Mouse (Mus musculus): ENCODE data around the gene Wdr1. TPM values are rescaled to one million over a fixed set of nuclear protein-coding genes. Genes with fewer than 3 reads are reported as not detected.

Gene Wdr1
- polyA plus RNA-seq, 1 experiment from 2014 or later = 219 TPM

- Histone ChIP-seq H3K9ac (no peak overlapping the region), H3K27me3 (no peaks in the 10 kb centered on the region), H3K36me3 (peaks cover 98% of the 10 kb centered on the region), H3K4me2 (replicated peaks) (no peak overlapping the region), H3K4me1 (no peaks in the 10 kb centered on the region), H3K9me3 (no peaks in the 10 kb centered on the region), H3K4me3 (no peak overlapping the region), H3K27ac (no peak overlapping the region)
- 81% methylated on average over 4 of the region's 4 CpGs for WGBS
- no peak for ATAC-seq (ENCODE audit: insufficient number of reproducible peaks, insufficient read depth, low FRiP score, low TSS enrichment)
Observed at GRCm38 (mm10) chr5:38543496-38544217, 19.4 kb downstream of the Wdr1 start.

GRCm38 (mm10) chr5:38541728-38542127, 21.3 kb downstream of the Wdr1 start:
- Histone ChIP-seq H3K4me1 (no peaks in the 10 kb centered on the region), H3K4me3 (no peak overlapping the region), H3K27me3 (no peaks in the 10 kb centered on the region), H3K36me3 (peaks cover 98% of the 10 kb centered on the region), H3K9ac (no peak overlapping the region), H3K9me3 (no peaks in the 10 kb centered on the region), H3K4me2 (replicated peaks) (no peak overlapping the region), H3K27ac (no peak overlapping the region)
- 90% methylated on average over 3 of the region's 3 CpGs for WGBS
- no peak for ATAC-seq (ENCODE audit: insufficient number of reproducible peaks, insufficient read depth, low FRiP score, low TSS enrichment)

- H3K27ac ChIP-seq = no peak overlapping the region
- no peaks in the 10 kb centered on the region for H3K27me3 ChIP-seq
- H3K9ac ChIP-seq = no peak overlapping the region
- ATAC-seq (ENCODE audit: insufficient number of reproducible peaks, insufficient read depth, low FRiP score, low TSS enrichment) = no peak
- 94% methylated on average over 1 of the region's 1 CpGs for WGBS
- H3K36me3 ChIP-seq = peaks cover 98% of the 10 kb centered on the region
- H3K4me1 ChIP-seq = no peaks in the 10 kb centered on the region
- H3K4me3 ChIP-seq = no peak overlapping the region
- no peak overlapping the region for H3K4me2 ChIP-seq (replicated peaks)
- no peaks in the 10 kb centered on the region for H3K9me3 ChIP-seq
Observed at GRCm38 (mm10) chr5:38540898-38541297, 22.1 kb downstream of the Wdr1 start.

- no peak overlapping the region for H3K9ac ChIP-seq
- no peak overlapping the region for H3K4me3 ChIP-seq
- peaks cover 92% of the 10 kb centered on the region for H3K36me3 ChIP-seq
- H3K4me2 ChIP-seq (replicated peaks) = no peak overlapping the region
- no peak overlapping the region for H3K27ac ChIP-seq
- H3K27me3 ChIP-seq = no peaks in the 10 kb centered on the region
- H3K4me1 ChIP-seq = no peaks in the 10 kb centered on the region
- no peaks in the 10 kb centered on the region for H3K9me3 ChIP-seq
- WGBS = 89% methylated on average over 8 of the region's 8 CpGs
- ATAC-seq (ENCODE audit: insufficient number of reproducible peaks, insufficient read depth, low FRiP score, low TSS enrichment) = no peak
Observed at GRCm38 (mm10) chr5:38538508-38538907, 24.5 kb downstream of the Wdr1 start.

- Histone ChIP-seq H3K9me3 (no peaks in the 10 kb centered on the region), H3K27ac (no peak overlapping the region), H3K27me3 (no peaks in the 10 kb centered on the region), H3K9ac (no peak overlapping the region), H3K36me3 (peaks cover 90% of the 10 kb centered on the region), H3K4me1 (no peaks in the 10 kb centered on the region), H3K4me2 (replicated peaks) (no peak overlapping the region), H3K4me3 (no peak overlapping the region)
- no peak for ATAC-seq (ENCODE audit: insufficient number of reproducible peaks, insufficient read depth, low FRiP score, low TSS enrichment)
- 89% methylated on average over 4 of the region's 4 CpGs for WGBS
Observed at GRCm38 (mm10) chr5:38537845-38538244, 25.2 kb downstream of the Wdr1 start.

- H3K9ac ChIP-seq = no peak overlapping the region
- WGBS = 71% methylated on average over 3 of the region's 3 CpGs
- ATAC-seq (ENCODE audit: insufficient number of reproducible peaks, insufficient read depth, low FRiP score, low TSS enrichment) = no peak
- no peaks in the 10 kb centered on the region for H3K9me3 ChIP-seq
- peaks cover 91% of the 10 kb centered on the region for H3K36me3 ChIP-seq
- H3K27me3 ChIP-seq = no peaks in the 10 kb centered on the region
- no peak overlapping the region for H3K27ac ChIP-seq
- H3K4me3 ChIP-seq = no peak overlapping the region
- H3K4me2 ChIP-seq (replicated peaks) = no peak overlapping the region
- no peaks in the 10 kb centered on the region for H3K4me1 ChIP-seq
Observed at GRCm38 (mm10) chr5:38536822-38537221, 26.2 kb downstream of the Wdr1 start.

GRCm38 (mm10) chr5:38532084-38532483, 30.9 kb downstream of the Wdr1 start:
- no peaks in the 10 kb centered on the region for H3K4me1 ChIP-seq
- H3K4me2 ChIP-seq (replicated peaks) = no peak overlapping the region
- H3K4me3 ChIP-seq = no peak overlapping the region
- ATAC-seq (ENCODE audit: insufficient number of reproducible peaks, insufficient read depth, low FRiP score, low TSS enrichment) = no peak
- no peak overlapping the region for H3K27ac ChIP-seq
- no peaks in the 10 kb centered on the region for H3K27me3 ChIP-seq
- no peaks in the 10 kb centered on the region for H3K9me3 ChIP-seq
- peaks cover 91% of the 10 kb centered on the region for H3K36me3 ChIP-seq
- no peak overlapping the region for H3K9ac ChIP-seq
- 86% methylated on average over 4 of the region's 4 CpGs for WGBS

- H3K4me2 ChIP-seq (replicated peaks) = no peak overlapping the region
- no peaks in the 10 kb centered on the region for H3K9me3 ChIP-seq
- peaks cover 87% of the 10 kb centered on the region for H3K36me3 ChIP-seq
- no peak overlapping the region for H3K4me3 ChIP-seq
- WGBS = 79% methylated on average over 6 of the region's 6 CpGs
- H3K27ac ChIP-seq = no peak overlapping the region
- H3K4me1 ChIP-seq = no peaks in the 10 kb centered on the region
- no peaks in the 10 kb centered on the region for H3K27me3 ChIP-seq
- 0 out of 2 replicates have a peak, but pooled peaks have one; percentile 17 for ATAC-seq (ENCODE audit: insufficient number of reproducible peaks, insufficient read depth, low FRiP score, low TSS enrichment)
- H3K9ac ChIP-seq = no peak overlapping the region
Observed at GRCm38 (mm10) chr5:38529724-38530428, 33.1 kb downstream of the Wdr1 start.

- Histone ChIP-seq H3K4me2 (replicated peaks) (no peak overlapping the region), H3K4me3 (no peak overlapping the region), H3K27ac (no peak overlapping the region), H3K27me3 (no peaks in the 10 kb centered on the region), H3K9me3 (no peaks in the 10 kb centered on the region), H3K36me3 (peaks cover 27% of the 10 kb centered on the region), H3K4me1 (no peaks in the 10 kb centered on the region), H3K9ac (no peak overlapping the region)
- ATAC-seq (ENCODE audit: insufficient number of reproducible peaks, insufficient read depth, low FRiP score, low TSS enrichment) = no peak
- 92% methylated on average over 5 of the region's 5 CpGs for WGBS
Observed at GRCm38 (mm10) chr5:38522977-38523376, 40.0 kb downstream of the Wdr1 start.

- Histone ChIP-seq H3K4me2 (replicated peaks) (no peak overlapping the region), H3K36me3 (peaks cover 6% of the 10 kb centered on the region; the same call in 1 of the 2 replicates), H3K4me1 (no peaks in the 10 kb centered on the region), H3K9me3 (no peaks in the 10 kb centered on the region), H3K9ac (no peak overlapping the region), H3K4me3 (no peak overlapping the region), H3K27ac (no peak overlapping the region), H3K27me3 (no peaks in the 10 kb centered on the region)
- WGBS = 45% methylated on average over 1 of the region's 1 CpGs
- ATAC-seq (ENCODE audit: insufficient number of reproducible peaks, insufficient read depth, low FRiP score, low TSS enrichment) = no peak
Observed at GRCm38 (mm10) chr5:38520838-38521237, 42.2 kb downstream of the Wdr1 start.

GRCm38 (mm10) chr5:38516267-38516666, 46.8 kb downstream of the Wdr1 start:
- Histone ChIP-seq H3K4me3 (no peak overlapping the region), H3K36me3 (no peaks in the 10 kb centered on the region), H3K9ac (no peak overlapping the region), H3K27ac (no peak overlapping the region), H3K27me3 (no peaks in the 10 kb centered on the region), H3K4me2 (replicated peaks) (no peak overlapping the region), H3K4me1 (no peaks in the 10 kb centered on the region), H3K9me3 (no peaks in the 10 kb centered on the region)
- ATAC-seq (ENCODE audit: insufficient number of reproducible peaks, insufficient read depth, low FRiP score, low TSS enrichment) = no peak
- WGBS = 67% methylated on average over 6 of the region's 6 CpGs

- 10% methylated on average over 2 of the region's 2 CpGs for WGBS
- ATAC-seq (ENCODE audit: insufficient number of reproducible peaks, insufficient read depth, low FRiP score, low TSS enrichment) = no peak
- no peaks in the 10 kb centered on the region for H3K36me3 ChIP-seq
Observed at GRCm38 (mm10) chr5:38512991-38513390, 50.0 kb downstream of the Wdr1 start.

More at GRCm38 (mm10) chr5:38512991-38513390, 50.0 kb downstream of the Wdr1 start:
- Histone ChIP-seq H3K4me1 (no peaks in the 10 kb centered on the region), H3K4me2 (replicated peaks) (no peak overlapping the region), H3K9ac (no peak overlapping the region), H3K4me3 (no peak overlapping the region), H3K9me3 (no peaks in the 10 kb centered on the region), H3K27me3 (no peaks in the 10 kb centered on the region), H3K27ac (no peak overlapping the region)
